Mouse (Mus musculus) thymus, adult 2 months (tissue): Measurements from ENCODE around the gene Adamtsl3. TPM values are rescaled to one million over a fixed set of nuclear protein-coding genes. Genes with fewer than 3 reads are reported as not detected.

Experiments
- DNase-seq: peaks from one replicate; pipeline ENCODE4 v3.0.0; 2021
- H3K27ac ChIP-seq: fragments of 200-500 bp; 2 replicates; pipeline ENCODE4 v1.5.1; 2012; ENCODE audit warnings: low read length, control low read depth; ENCODE audit not compliant: control insufficient read depth, insufficient read depth
- H3K27me3 ChIP-seq: fragments of 200-500 bp; 2 replicates; pipeline ENCODE4 v1.6.1; 2012; ENCODE audit warnings: mild to moderate bottlenecking, low read length, moderate library complexity, mixed read lengths; ENCODE audit not compliant: control insufficient read depth, insufficient read depth
- H3K36me3 ChIP-seq: fragments of 200-500 bp; 2 replicates; pipeline ENCODE4 v1.6.1; 2012; ENCODE audit warnings: mild to moderate bottlenecking, low read length, moderate library complexity; ENCODE audit not compliant: control insufficient read depth, insufficient read depth
- H3K4me1 ChIP-seq: fragments of 200-500 bp; replicated peaks from 2 replicates; pipeline ENCODE4 v1.6.1; 2012; ENCODE audit warnings: low read length; ENCODE audit not compliant: control insufficient read depth, insufficient read depth
- H3K4me3 ChIP-seq: fragments of 200-500 bp; 2 replicates; pipeline ENCODE4 v1.5.1; 2012; ENCODE audit warnings: mild to moderate bottlenecking, low read length, control low read depth, moderate library complexity; ENCODE audit not compliant: control insufficient read depth, insufficient read depth
- CTCF ChIP-seq: fragments of 200-500 bp; IDR thresholded peaks from 2 replicates; pipeline ENCODE4 v1.5.1; 2012; ENCODE audit warnings: mild to moderate bottlenecking, control low read depth, low read length, moderate library complexity, borderline replicate concordance; ENCODE audit not compliant: control insufficient read depth, poor library complexity, insufficient read depth; ENCODE audit errors: extremely low read depth
- POLR2A ChIP-seq: fragments of 200-500 bp; IDR thresholded peaks from 2 replicates; pipeline ENCODE4 v1.6.1; 2012; ENCODE audit warnings: mild to moderate bottlenecking, low read length, control low read depth, moderate library complexity; ENCODE audit not compliant: control insufficient read depth, poor library complexity, insufficient read depth; ENCODE audit errors: extremely low read depth
- WGBS: fragments of 180-500 bp; shearing (Covaris S2); methylation state at CpG from one replicate; pipeline ENCODE4 v1.1.7; 2018; 5-methylcytosine and 5-hydroxymethylcytosine counted together
- polyA plus RNA-seq: library from polyadenylated mRNA; depleted of rRNA; stranded (reverse); fragments of >200 nt; gene quantifications from 2 replicates; pipeline ENCODE4 v1.2.3, GENCODE M21; 2012

The Adamtsl3 gene
- polyA plus RNA-seq, 1 experiment: 0.51 TPM

GRCm38 (mm10) chr7:82566688-82567087, 231.2 kb downstream of the Adamtsl3 start:
- Histone ChIP-seq H3K4me1 (no peaks in the 10 kb centered on the region), H3K27ac (no peak overlapping the region), H3K27me3 (no peaks in the 10 kb centered on the region), H3K36me3 (no peaks in the 10 kb centered on the region), H3K4me3 (no peak overlapping the region)
- TF ChIP-seq POLR2A: no peak
- 66% methylated on average over 8 of the region's 8 CpGs for WGBS
- no peak for DNase-seq

GRCm38 (mm10) chr7:82567811-82568210, 232.3 kb downstream of the Adamtsl3 start:
- H3K4me1 ChIP-seq: no peaks in the 10 kb centered on the region
- no peak overlapping the region for H3K27ac ChIP-seq
- WGBS: 95% methylated on average over 3 of the region's 3 CpGs
- H3K4me3 ChIP-seq: no peak overlapping the region
- DNase-seq: no peak
- H3K27me3 ChIP-seq: no peaks in the 10 kb centered on the region
- TF ChIP-seq CTCF (no peak), POLR2A (no peak)
- H3K36me3 ChIP-seq: no peaks in the 10 kb centered on the region

GRCm38 (mm10) chr7:82572981-82573380, 237.5 kb downstream of the Adamtsl3 start:
- H3K27me3 ChIP-seq: no peaks in the 10 kb centered on the region
- no peak for TF ChIP-seq POLR2A
- TF ChIP-seq CTCF: no peak
- H3K36me3 ChIP-seq: no peaks in the 10 kb centered on the region
- no peak for DNase-seq
- H3K4me1 ChIP-seq: no peaks in the 10 kb centered on the region
- no peak overlapping the region for H3K4me3 ChIP-seq
- WGBS: 22% methylated on average over 1 of the region's 1 CpGs
- H3K27ac ChIP-seq: no peak overlapping the region

GRCm38 (mm10) chr7:82580007-82580406, 244.5 kb downstream of the Adamtsl3 start:
- no peak for TF ChIP-seq CTCF
- Histone ChIP-seq H3K4me1 (peaks cover 4% of the 10 kb centered on the region; the same call in 1 of the 2 replicates), H3K27me3 (no peaks in the 10 kb centered on the region), H3K36me3 (no peaks in the 10 kb centered on the region), H3K27ac (peak overlapping the region; percentile 49; the same call in 1 of the 2 replicates), H3K4me3 (no peak overlapping the region)
- WGBS: 66% methylated on average over 3 of the region's 3 CpGs
- no peak for DNase-seq

- no peak for DNase-seq
- no peak for TF ChIP-seq CTCF
- TF ChIP-seq POLR2A: no peak
- WGBS: 40% methylated on average over 5 of the region's 5 CpGs
- H3K27ac ChIP-seq: no peak overlapping the region
- H3K4me3 ChIP-seq: no peak overlapping the region
- H3K36me3 ChIP-seq: no peaks in the 10 kb centered on the region
- H3K4me1 ChIP-seq: peaks cover 4% of the 10 kb centered on the region; the same call in 1 of the 2 replicates
- H3K27me3 ChIP-seq: no peaks in the 10 kb centered on the region
These were observed 246.3 kb downstream of the Adamtsl3 start for GRCm38 (mm10) chr7:82581802-82582201.

GRCm38 (mm10) chr7:82582534-82582933, 247.0 kb downstream of the Adamtsl3 start:
- Histone ChIP-seq H3K27me3 (no peaks in the 10 kb centered on the region), H3K36me3 (no peaks in the 10 kb centered on the region), H3K27ac (no peak overlapping the region), H3K4me1 (peaks cover 4% of the 10 kb centered on the region; the same call in 1 of the 2 replicates), H3K4me3 (no peak overlapping the region)
- no peak for DNase-seq
- TF ChIP-seq POLR2A: no peak
- TF ChIP-seq CTCF: no peak
- 41% methylated on average over 4 of the region's 4 CpGs for WGBS

GRCm38 (mm10) chr7:82590931-82591330, 255.4 kb downstream of the Adamtsl3 start:
- no peak overlapping the region for H3K27ac ChIP-seq
- no peak overlapping the region for H3K4me3 ChIP-seq
- no peaks in the 10 kb centered on the region for H3K36me3 ChIP-seq
- 95% methylated on average over 6 of the region's 6 CpGs for WGBS
- DNase-seq: no peak
- no peaks in the 10 kb centered on the region for H3K27me3 ChIP-seq
- TF ChIP-seq POLR2A: no peak
- no peak for TF ChIP-seq CTCF
- H3K4me1 ChIP-seq: no peaks in the 10 kb centered on the region

GRCm38 (mm10) chr7:82602008-82602407, 266.5 kb downstream of the Adamtsl3 start:
- no peaks in the 10 kb centered on the region for H3K27me3 ChIP-seq
- H3K27ac ChIP-seq: no peak overlapping the region
- no peak for TF ChIP-seq CTCF
- no peak for TF ChIP-seq POLR2A
- no peak overlapping the region for H3K4me3 ChIP-seq
- no peaks in the 10 kb centered on the region for H3K4me1 ChIP-seq
- WGBS: 27% methylated on average over 4 of the region's 4 CpGs
- no peak for DNase-seq
- no peaks in the 10 kb centered on the region for H3K36me3 ChIP-seq
